Mouse (Mus musculus): ENCODE data around the gene Nprl2. TPM values are rescaled to one million over a fixed set of nuclear protein-coding genes. Genes with fewer than 3 reads are reported as not detected.

Nprl2 gene
- total RNA-seq, 2 experiments from 2014 or later = 10.0 to 12.7 TPM

DNA sequence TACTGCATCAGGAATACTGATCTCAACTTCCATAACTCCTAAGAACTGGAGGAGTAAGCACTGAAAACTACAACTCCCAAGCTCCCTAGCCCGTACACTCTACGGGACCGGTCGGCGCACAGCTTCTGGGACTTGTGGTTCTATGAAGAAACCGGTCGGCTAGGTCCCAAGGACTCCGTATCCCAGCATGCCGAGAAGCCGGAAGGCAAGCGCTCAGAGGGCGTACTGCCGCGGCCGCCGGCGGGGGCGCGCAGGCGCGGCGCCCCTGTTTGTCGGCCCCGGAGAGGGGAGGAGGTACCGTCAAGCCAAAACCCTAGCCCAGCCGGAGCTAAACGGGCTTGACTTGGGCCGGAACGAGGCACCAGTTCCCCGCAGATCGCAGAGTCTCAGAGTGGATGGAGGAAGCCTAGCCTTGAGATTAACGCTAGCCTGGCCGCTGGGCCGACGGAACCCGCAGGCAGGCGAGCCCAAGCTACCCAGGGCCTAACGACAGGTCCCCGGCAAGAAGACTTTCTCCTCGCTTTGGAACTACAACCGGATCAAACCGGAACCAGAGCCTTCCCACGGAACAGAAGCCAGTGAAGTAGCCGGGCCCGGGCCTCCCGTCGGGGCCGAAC lies 8.1 kb upstream of the Nprl2 start, which contains the start of gene Tmem115:
Tmem115 (plus strand) TSS at position 155 of the 617 bp plus-strand sequence.
- peak; percentile 80 to 88 for DNase-seq (ENCODE audit: low spot score in 2 of 2)

DNA sequence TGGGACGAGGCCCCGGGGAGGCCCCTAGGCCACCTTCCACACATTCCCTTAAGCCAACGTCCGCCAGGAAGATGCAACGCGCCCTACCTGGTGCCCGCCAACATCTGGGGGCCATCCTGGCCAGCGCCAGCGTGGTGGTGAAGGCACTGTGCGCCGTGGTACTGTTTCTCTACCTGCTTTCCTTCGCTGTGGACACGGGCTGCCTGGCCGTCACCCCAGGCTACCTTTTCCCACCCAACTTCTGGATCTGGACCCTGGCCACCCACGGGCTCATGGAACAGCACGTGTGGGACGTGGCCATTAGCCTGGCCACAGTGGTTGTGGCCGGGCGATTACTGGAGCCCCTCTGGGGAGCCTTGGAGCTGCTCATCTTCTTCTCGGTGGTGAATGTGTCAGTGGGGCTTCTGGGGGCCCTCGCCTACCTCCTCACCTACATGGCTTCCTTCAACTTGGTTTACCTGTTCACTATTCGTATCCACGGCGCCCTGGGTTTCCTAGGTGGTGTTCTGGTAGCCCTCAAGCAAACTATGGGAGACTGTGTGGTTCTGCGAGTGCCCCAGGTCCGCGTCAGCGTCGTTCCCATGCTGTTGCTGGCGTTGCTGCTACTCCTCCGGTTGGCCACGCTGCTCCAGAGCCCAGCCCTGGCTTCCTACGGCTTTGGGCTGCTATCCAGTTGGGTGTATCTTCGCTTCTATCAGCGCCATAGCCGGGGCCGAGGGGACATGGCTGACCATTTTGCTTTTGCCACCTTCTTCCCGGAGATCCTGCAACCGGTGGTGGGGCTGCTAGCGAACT lies 7.4 kb upstream of the Nprl2 start:
- DNase-seq (ENCODE audit: low spot score in 2 of 2) = peak in 1 of 2 experiments; percentile 57

DNA sequence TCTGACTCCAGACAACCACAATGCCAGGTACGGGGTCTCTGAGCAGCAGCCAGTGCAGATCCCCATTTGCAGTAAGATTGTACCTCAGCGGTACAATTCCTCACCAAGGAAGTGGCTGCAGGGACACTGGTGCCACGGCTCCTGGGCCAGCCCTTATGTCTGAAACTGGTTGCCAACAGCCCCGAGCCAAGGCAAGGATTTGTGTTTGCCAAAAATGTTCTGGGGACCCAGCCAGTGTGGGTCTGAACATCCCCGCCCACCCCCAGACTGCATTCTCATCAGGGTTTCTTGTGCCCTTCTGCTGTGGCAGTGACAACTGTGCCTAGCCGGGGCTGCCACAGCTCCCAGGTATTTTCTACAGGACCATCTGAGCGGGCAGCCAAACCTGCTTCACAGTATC lies 3.8 kb upstream of the Nprl2 start:
- no peak for DNase-seq (ENCODE audit: low spot score in 2 of 2)

DNA sequence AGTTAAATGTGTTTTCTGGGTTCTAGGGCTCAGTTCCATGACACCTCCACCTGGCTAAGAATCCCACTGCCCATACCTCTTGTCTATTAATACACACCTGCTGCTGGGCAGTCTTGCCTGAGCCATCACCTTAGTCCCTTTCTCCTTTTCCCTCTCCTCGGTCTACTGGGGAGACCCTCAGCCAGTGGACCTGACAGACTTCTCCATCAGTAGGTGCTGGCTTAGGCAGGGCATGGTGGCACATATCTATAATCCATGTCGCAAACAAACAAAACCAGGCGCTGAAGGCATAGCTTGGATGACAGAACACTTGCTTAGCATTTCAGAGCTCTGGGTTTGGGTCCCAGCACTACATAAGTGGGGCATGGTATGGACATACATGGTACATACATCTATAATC lies 3.3 kb upstream of the Nprl2 start:
- no peak for DNase-seq (ENCODE audit: low spot score in 2 of 2)

DNA sequence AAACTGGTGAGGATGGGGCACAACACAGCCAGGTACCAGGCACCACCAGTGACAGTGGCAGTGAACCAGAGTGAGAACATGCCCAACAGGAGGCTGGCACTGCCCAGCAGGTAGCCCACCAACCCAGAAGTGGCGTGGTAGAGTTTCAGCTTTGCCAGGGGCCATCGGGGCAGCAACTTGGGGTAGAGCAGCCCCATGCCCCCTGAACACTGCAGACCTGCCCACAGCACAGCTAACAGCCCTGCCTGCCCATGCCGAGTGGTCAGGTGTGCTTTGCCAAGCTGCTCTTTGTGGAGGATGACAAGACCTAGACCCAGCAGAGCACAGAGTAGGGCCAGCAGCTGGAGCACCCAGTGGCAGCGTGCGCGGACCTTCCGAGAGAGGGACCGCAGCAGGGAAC lies 2.1 kb upstream of the Nprl2 start:
- DNase-seq (ENCODE audit: low spot score in 2 of 2) = no peak

DNA sequence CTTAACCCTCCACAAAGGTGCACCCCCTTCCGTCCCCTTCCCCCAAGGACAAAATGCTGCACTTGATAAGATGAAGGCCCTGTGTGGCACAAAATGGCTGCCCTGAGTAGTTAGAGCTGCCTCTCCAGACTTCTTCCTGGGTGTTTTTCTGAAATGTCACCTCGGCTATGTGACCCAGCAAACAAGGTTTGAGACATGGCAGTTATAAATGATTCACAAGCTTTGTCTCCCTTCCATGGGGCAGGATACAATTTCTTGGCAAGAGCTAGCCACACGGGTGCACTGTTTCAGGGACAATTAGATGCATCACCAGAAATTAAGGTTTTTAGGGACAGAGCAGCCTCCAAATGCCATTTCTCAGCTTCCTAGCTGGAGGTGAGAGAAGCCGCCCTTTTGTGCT lies 1.6 kb upstream of the Nprl2 start:
- no peak for DNase-seq (ENCODE audit: low spot score in 2 of 2)

DNA sequence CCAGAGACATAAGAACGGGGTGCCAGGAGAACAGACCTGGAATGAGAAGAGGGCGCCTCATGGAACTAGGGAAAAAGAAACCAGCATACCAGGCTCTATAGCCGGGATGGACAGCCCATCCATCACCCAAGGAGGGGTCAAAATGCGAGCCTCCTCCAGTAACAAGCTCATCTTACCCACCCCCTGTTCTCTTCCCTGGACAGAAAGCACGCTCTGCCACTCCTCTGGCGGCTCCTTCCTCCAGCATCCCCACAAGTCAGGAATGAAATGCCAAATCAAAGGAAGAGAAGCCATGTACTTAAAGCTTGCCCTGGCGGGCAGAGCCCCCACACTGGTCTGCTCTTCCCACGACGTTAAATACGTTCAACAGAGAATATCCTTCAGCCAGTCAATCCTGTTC lies 1.0 kb upstream of the Nprl2 start:
- no peak for DNase-seq (ENCODE audit: low spot score in 2 of 2)

DNA sequence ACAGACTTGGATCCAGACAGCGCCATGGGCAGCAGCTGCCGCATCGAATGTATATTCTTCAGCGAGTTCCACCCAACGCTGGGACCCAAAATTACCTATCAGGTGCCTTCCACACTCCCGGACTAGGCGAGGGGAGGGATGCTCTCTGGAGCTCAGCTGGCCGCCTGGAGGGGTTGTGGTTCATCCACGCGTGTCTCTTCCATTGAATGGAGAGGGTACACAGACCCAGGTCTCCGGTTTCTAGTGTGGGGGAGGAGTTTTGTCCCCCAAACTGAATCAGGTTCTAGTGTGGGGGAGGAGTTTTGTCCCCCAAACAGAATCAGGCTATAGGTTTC lies 293 bp downstream of the Nprl2 start:
- no peak for DNase-seq (ENCODE audit: low spot score in 2 of 2)

DNA sequence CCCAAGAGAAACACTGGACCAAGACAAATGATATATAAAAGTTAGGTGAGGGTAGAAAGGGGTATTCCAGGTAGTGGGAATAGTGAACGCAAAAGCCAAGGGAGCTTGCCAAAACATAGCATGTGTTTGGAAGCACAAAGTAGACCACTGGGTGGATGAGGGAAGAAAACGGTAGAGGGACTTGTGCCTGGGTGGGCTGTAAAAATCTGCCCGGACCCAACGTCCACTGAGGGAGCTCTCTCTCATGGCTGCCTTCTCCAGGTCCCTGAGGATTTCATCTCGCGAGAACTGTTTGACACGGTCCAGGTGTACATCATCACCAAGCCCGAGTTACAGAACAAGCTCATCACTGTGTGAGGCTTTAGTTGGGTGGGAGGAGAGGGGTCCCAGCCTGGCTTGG lies 695 bp downstream of the Nprl2 start:
- no peak for DNase-seq (ENCODE audit: low spot score in 2 of 2)

DNA sequence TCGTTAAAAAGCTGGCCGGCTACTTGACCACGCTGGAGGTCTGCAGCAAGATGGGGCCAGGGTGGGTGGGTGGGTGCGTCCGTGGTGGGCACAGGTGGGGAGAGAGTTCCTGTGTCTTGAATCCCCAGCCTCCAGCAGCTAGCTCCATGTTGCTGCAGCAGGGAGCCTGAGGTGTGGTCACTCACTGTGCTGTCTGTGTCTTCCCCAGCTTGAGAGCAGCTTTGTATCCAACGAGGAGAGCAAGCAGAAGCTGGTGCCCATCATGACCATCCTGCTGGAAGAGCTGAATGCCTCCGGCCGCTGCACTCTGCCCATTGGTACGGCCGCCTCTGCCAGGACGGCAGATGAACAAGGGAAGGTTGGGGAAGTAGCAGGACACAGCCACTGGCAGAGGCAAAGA lies 1.3 kb downstream of the Nprl2 start:
- DNase-seq (ENCODE audit: low spot score in 2 of 2) = no peak

DNA sequence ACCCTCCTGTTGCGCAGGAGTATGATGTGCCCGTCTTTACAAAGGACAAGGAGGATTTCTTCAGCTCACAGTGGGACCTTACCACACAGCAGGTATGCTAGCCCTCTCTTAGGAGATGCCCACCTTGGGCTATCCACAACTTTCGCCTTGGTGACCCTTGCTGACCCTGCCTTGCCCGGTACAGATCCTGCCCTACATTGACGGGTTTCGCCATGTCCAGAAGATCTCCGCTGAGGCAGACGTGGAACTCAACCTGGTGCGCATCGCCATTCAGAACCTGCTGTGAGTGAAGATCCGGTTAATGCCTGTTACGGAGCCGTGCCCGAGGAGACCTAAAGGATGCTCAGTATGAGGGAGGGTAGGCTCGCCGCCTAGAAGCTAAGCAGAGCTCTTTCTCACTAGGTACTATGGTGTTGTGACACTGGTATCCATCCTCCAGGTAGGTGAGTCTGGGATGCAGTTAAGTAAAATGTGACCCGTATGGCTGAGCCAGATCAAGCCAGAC lies 2.2 kb downstream of the Nprl2 start:
- no peak for DNase-seq (ENCODE audit: low spot score in 2 of 2)

DNA sequence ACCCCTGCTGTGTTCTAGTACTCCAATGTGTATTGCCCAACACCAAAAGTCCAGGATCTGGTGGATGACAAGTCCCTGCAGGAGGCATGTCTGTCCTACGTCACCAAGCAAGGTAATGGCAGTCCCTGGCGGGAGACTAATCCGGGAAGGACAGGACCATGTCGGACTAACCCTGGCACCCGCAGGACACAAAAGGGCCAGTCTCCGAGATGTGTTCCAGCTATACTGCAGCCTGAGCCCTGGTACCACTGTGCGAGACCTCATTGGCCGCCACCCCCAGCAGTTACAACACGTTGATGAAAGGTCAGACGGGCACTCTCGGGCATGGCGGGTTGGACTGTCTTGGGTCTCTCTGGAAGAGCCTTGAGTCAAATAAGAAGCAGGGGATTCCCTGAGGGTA lies 2.7 kb downstream of the Nprl2 start:
- no peak for DNase-seq (ENCODE audit: low spot score in 2 of 2)

DNA sequence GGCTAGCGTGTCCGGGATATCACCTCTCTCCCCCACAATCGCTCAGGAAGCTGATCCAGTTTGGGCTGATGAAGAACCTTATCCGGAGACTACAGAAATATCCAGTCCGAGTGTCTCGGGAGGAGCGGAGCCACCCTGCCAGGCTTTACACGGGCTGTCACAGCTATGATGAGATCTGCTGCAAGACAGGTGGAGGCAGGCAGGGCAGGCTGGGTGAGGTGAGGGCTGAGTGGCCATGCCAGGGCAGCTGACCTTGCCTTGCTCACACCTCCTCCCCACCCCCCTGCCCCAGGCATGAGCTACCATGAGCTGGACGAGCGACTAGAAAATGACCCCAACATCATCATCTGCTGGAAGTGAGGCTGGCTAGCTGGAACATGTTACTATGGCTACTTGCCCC lies 3.2 kb downstream of the Nprl2 start:
- DNase-seq (ENCODE audit: low spot score in 2 of 2) = no peak

DNA sequence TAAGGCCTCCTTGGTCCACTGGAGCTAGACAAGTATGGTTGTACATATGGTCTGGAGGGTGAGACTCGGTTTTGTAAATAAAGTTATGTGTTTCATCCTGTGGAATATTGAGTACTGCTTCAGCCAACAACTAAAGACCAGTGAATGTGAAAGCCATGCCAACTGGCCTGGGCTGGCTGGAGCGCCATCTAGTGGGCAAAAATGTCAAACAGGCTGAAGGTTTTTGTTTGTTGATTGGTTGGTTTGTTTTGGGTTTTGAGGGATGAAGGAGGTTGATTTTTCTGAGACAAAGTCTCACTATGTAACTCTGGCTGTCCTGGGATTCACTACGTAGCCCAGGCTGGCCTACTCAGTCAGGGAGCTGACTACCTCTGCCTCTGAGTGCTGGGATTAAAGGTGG lies 3.6 kb downstream of the Nprl2 start:
- DNase-seq (ENCODE audit: low spot score in 2 of 2) = peak; percentile 68 to 78

DNA sequence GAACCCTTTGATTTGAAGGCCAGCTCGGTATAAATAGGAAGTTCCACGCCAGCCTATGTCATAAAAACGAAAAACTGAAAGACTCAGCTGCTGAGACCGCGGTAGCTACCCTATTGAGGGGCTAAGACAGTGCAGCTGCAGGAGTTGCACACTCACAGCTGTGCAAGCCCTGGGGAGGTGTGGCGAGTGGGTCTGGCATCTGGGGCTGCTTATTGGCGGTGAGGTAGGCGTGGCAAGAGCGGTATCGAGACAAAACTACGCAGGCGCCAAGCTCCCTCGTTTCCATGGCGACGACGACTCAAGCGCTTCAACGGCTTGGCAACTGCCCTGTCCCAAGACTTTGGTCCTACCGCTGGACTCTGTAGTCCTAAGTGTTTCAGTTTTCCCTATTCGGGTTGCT lies 5.0 kb downstream of the Nprl2 start, which contains the start of gene Zmynd10:
Zmynd10 (plus strand) TSS at position 273 of the 400 bp plus-strand sequence.
- DNase-seq (ENCODE audit: low spot score in 2 of 2) = peak; percentile 72 to 91

DNA sequence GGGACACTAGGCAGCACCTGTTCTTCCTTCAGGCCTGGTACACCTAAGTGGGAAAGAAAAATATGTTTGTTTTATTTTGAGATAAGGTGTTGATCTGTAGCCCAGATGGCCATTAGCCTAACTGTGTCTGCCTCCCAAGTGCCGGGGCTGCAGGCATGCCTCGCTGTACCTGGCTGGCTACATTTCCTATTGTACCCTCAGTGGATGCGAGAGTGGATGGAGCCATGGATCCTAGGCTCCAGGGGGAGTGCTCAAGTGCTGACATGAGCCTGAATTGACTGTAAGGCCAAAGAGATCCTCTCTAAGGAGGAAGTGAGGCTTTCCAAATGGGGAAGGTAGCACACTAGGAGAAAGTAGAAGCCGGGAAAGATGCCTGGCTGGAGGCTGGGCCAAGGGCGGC lies 5.9 kb downstream of the Nprl2 start:
- DNase-seq (ENCODE audit: low spot score in 2 of 2) = no peak

DNA sequence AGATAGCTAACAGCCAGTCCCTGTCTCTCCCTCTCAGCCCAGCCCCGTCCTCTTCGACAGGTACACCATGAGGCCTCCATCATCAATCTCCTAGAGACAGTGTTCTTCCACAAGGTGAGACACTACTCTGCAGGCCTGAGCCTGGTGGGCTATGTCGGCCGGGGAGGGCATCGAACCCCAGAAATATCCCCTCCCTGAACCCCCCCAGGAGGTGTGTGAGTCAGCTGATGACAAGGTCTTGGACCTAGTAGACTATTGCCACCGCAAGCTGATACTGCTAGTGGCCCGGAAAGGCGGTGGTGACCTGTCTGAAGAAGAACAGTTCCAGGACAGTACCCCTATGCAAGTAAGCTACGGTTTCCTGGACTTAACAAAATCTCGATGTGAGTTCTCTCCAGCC lies 6.8 kb downstream of the Nprl2 start:
- no peak for DNase-seq (ENCODE audit: low spot score in 2 of 2)

DNA sequence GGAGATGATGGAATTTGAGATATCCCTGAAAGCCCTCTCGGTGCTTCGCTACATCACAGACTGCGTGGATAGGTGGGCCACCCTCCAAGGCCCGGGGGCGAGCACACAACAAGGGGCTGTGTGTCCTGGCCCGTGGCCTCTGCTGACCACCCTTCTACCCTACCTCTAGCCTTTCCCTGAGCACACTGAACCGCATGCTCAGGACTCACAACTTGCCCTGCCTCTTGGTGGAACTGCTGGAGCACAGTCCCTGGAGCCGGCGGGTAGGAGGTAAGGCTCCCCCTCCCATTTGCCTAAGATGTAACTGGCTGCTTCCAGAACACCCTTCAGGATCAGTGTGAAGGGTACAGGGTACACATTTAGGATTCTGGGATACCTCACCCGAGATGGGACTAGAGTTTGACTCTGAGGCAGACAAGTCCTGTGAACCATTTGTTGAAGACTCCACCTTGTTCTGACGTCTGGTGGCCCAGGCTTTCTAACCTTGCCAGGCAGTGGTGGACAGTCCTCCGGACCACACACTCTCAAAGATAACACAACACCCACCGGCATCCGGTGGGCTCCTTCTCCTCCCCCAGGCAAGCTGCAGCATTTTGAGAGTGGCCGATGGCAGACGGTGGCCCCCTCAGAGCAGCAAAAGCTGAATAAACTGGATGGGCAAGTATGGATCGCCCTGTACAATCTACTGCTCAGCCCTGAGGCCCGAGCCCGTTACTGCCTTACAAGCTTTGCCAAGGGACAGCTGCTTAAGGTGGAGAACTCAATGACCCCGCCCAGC lies 7.5 kb downstream of the Nprl2 start:
- no peak for DNase-seq (ENCODE audit: low spot score in 2 of 2)

DNA sequence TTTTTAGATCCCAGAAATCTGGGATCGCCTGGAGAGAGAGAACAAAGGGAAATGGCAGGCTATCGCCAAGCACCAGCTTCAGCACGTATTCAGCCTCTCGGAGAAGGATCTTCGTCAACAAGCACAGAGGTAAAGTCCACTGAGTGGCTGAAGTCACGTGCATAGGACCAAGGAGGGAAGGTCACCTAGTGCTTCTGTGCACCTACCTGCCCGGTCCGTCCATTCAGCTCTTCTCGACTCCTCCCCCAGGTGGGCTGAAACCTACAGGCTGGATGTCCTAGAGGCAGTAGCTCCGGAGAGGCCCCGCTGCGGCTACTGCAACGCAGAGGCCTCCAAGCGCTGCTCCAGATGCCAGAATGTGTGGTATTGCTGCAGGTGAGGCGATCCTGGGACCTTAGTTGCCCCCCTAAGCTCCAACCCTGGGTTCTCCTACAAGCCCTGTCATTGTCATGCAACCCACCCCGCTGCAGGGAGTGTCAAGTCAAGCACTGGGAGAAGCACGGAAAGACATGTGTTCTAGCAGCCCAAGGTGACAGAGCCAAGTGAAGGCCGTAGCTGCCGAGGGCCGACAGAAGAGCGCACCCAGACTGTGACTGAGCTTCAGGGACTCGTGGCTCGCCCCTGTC lies 8.6 kb downstream of the Nprl2 start:
- no peak for DNase-seq (ENCODE audit: low spot score in 2 of 2)

DNA sequence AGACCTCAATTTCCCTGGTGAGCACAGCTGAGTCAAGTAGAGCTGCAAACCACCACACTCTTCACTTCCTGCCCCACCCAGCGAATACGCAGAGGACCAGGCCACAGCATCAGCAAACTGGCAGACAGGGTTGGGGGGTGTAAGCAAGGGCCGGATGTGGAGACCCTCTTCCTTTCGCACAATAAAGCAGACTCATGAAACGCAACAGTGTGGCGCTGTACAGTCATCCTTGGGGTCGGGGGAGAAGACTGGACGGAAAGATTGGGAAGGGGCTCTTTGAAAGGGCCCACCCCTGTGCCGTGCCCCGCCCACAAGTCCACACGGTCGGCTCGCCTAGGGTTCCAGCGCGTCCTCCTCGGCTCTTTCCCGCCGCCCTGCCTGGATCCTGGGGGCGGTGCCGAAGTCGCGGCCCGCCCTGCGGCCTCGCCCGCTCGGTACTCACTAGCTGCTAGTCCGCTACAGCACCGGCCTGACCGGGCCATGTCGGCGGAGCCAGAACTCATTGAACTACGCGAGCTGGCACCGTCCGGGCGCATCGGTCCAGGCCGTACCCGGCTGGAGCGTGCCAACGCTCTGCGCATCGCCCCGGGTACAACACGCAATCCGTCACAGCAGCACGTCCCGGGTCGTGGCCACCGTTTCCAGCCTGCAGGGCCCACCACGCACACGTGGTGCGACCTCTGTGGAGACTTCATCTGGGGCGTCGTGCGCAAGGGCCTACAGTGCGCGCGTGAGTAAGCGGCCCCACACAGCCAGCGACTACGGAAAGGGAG lies 9.3 kb downstream of the Nprl2 start, which contains the start of gene Rassf1:
Rassf1 (plus strand) TSS at position 439 of the 773 bp plus-strand sequence.
- peak; percentile 64 to 72 for DNase-seq (ENCODE audit: low spot score in 2 of 2)

Measured in gastrocnemius, postnatal 4 days (tissue).